Mouse (Mus musculus) lung, postnatal 10 days (tissue): ENCODE data around the gene Dazap1.
"Not testable (repeated sequence)": the region's sequence is repeated elsewhere in the genome, so short reads cannot be mapped to it uniquely, and the experiment has no call there.

Experiments used
- DNase-seq: peaks from one replicate; pipeline ENCODE4 v3.0.0; 2021

The Dazap1 gene

DNA sequence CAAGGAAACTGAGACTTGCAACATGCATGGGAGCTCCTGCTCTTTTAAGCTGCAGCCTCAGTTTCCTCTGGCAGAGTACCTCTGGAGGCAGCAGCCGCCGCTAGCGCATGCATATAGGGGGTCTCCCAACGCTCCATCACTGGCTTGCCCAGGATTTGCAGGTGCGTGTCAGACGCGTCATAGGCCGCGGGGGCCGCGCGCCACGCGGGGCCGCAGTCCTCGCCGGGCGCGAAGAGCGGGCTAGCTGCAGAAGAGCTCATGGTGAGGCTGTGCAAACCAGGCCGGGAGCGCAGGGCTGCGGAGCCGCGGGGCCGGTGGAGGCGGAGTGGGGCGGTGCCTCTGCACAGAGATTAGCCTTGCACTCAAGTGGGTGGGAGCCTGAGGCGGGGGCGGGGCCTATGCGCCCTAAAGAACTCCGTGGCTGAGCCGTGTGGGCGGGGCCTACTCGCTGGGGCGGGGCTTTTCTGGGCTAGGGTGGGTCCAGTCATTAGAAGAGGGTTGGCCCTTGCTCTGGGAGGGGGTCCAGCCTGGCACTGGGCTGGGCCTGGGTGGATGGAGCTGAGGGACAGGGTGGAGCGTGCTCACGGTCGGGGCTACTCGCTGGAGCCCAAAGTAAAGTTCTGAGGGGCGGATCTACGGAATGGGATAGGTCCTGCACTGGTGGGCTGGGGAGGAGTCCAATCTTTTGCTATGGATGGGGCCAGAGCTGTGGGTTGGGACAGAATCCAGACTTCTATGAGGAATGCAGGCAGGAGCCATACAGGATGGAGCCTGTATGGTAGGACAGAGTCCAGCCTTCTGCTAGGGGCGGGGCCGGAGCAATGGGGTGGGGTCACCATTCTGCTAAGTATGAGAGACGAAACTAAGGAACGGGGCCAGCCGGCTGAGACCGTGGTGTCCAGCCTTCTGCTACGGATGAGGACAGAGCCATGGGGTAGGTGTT lies at the start of gene Dazap1, which contains the start of gene Gamt:
Gene Dazap1 (plus strand): TSS at position 845 of the 943 bp plus-strand sequence.
Gene Gamt (minus strand): TSS at position 371 of the 943 bp plus-strand sequence.
- peak; percentile 99 for DNase-seq

DNA sequence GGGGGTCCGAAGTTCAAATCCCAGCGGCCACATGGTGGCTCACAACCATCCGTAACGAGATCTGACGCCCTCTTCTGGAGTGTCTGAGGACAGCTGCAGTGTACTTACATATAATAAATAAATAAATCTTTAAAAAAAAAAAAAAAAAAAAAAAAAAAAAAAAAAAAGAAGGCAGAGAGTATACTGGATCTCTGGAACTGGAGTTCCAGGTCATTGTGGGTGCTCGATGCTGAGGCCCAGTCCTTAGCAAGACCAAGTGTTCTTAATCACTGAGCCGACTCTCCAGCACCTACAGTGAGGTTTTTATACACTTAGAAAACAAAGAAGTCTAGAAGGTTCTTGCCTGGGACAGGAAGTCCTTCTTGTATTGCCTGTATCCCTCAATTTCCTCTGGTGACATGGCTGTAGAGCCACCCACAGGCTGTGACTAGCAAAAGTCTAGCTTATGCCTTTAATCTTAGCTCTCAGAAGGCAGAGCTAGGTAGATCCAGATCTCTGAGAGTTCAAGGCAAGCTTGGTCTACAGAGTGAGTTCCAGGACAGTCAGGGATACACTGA lies 49.7 kb upstream of the Dazap1 start:
- DNase-seq, result not testable (repeated sequence)

DNA sequence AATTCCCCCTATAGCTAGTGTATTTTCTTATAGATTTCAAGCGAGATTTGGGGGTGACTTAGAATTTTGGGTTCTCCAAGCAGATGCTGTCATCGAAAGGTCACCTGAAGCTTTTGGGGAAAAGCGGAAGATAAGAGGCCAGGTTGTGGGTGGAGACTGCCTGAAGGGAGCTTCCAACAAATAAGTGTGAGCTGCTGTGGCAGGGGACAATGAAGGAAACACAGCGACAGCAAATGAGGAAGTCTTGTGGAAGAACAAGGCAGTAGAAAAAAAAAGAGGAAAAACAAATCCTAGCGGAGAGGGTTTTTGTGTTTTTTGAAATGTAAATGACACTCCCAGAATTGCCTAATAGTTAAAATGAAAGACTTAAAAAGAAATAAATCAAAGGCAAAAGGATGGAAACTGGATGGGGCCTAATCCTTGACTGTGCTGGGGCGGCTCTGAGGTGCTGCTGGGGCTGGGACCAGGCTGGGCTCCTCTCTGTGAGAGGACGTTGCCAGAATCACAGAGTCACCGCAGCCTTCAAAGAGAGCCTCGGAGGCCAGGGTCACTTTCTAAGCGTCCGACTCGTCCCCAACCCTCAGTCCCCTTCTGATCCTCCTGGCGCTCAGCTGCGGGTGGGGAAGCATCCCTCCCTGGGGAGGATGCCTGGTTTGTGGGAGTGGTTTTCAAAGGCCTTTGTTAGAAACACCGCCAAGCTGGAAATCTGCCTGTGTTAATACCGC lies 46.1 kb upstream of the Dazap1 start:
- no peak for DNase-seq

DNA sequence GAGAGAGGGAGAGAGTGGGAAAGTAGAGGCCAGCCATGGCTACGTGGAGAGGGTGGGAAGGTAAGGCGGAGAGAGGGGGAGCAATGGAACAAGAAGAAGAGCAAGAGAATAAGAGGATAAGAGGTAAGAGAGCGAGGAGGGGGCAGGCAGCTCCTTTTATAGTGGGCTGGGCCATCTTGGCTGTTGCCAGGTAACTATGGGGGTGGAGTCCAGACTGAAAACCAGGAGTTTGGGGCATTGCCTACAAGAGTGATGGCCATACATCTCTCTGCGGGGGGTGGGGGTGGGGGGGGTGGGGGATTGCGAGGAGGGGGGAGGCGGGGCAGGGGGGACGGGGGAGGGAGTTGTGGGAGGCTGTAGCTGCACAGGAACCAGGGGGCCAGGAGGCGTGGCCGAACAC lies 40.6 kb upstream of the Dazap1 start:
- DNase-seq, result no peak

DNA sequence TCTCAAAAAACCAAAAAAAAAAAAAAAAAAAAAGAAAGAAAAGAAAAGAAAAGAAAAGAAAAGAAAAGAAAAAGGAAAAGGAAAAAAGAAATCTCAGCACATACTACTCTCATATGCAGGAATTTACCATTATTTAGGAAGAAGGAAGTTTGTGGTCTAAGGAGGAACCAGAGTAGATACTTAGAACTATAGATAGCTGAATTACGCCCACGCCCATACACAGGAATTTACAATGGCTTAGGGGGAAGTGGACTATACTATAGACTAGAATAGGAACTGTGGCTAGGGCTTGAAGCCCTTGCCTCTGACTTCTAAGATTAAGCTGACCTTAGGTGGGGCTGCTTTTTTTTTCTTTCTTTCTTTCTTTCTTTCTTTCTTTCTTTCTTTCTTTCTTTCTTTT lies 38.1 kb upstream of the Dazap1 start:
- DNase-seq, result not testable (repeated sequence)

DNA sequence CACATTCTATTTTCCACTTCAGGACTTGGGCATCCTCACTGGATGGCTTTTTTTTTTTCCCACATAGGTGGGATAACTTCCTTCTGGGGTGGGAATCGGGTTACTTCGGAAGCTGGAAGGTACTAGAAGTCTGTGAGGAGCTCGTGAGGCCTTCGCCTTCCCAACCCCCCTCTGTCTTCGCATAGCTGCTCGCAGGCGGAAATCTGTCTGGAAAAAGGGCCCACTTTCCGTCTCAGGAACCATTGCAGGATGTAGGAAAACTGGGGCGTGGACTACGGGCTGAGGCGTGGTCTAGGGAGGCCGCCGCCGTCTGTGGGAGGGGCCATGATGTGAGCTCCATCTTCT lies 35.2 kb upstream of the Dazap1 start:
- no peak for DNase-seq

DNA sequence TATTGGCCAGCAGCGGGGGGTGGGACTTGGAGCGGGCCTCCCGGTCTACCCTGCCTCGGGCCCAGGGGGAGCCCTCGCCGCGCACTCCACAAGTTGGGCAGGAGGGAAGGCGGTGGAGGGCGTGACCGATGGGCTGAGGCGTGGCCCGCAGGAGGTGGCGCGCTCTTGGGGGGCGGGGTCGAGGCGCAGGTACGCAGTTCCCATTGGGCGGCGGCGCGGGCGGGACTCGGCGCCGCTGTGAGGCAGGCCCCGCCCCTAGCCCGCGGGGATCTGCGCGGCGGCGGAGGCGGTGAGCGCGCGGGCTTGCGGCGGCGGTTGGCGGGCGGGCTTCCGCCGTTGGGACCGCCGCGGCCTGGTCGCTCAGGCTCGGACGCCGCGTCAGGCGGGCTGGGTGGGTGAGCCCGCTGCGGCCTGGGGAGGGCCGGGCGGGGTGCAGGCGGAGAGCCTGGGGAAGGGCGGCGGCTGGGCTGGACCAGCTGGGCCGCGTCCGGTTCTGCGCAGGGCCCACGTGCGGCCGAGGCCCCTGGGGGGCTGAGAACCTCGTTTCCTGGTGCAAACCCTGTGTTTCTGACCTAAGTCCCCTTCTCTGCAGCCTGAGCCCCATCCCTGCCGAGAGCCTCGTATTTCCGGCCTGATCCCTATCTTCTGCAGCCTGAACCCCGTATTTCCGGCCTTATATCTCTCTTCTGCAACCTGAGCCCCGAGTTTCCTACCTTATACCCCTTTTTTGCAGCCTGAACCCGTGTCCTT lies 34.7 kb upstream of the Dazap1 start, which contains the start of gene Mum1:
Gene Mum1 (plus strand): TSS at position 19 of the 750 bp plus-strand sequence.
- DNase-seq, result peak; percentile 100

DNA sequence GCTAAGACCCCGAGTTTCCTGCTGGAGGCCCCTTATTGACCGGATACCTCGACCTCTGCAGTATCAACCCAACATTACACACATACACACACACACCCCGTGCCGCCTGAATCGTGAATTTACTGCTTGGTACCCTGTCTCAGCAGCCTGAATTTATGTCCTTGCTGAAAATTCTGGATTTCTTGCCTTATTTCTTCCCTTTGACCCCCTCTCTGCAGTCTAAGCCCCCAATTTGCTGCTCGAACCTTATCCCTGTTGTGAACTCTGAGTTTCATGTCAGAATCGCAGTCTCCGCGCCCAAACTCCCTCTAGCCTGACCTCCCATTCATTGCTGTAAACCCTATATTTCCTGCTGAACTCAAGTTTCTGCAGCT lies 34.1 kb upstream of the Dazap1 start:
- no peak for DNase-seq

DNA sequence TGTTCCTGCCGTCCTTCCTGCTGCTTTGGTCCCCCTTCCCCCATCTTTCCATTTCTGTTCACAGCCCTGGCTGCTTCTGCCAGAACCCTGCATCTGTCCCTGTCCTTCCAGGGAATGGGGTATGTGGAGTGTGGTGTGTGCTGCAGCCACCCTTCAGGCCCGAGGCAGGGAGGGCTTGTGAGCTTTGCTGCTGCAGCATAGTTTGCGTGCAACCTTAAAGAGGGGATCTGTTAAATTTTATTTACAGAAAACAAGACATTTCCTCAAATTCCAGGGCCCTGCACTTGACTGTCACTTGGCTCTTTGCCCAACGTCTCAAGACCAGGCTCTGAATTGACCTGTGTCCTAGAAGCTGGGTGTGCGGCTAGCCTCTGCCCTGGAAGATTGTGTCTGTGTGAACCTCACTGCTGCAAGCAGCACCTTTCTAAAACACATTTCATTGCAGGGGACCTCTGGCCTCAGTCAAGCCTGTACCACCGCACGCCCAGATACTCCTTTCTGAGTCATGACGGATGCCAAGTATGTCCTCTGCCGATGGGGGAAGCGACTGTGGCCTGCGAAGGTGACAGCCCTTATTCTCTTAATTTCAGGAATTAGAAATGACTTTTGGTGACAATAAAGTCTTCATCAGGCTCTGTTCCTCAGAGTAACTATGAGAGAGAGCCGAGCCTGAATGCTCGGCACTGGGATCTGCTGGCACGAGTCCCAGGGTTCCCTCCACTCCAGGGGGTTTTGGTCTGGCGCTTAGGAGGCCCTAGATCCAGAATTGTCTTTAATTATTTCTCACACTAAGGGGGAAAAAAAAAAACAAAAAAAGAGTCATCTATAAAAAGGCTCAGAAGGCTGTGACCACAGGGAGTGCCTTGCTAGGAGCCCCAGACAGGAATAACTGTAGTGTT lies 33.2 kb upstream of the Dazap1 start:
- no peak for DNase-seq

DNA sequence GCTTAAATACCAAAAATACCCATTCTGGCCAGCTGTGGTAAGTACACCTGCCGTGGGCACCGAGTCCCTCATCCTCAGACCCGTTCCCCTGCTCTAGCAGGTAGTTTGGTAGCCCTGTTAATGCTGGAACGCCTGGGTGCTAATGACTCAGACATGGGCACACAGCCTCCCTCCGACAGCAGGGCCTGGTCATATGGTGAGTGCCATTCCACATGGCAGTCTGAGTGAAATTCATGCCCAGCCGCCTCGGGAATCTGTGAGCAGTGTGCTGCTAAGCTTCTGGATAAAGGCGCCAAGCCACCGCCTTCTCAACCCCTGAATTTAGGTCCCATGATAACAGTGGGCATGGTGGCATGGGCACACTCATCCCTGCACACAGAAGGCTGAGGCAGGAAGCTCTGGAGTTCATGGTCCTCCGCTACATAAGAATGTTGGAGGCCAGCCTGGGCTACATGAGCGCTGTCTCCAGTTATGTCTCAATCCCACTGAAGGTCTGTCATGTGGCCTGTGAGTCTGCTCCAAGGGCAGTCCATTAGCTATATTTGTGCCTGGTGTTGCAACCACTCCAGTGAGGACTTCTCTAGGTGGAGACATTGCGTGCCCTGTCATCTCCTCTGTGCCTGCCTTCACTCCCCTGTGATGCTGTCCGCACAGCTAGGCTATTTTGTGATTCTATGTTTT lies 25.0 kb upstream of the Dazap1 start:
- DNase-seq, result no peak

DNA sequence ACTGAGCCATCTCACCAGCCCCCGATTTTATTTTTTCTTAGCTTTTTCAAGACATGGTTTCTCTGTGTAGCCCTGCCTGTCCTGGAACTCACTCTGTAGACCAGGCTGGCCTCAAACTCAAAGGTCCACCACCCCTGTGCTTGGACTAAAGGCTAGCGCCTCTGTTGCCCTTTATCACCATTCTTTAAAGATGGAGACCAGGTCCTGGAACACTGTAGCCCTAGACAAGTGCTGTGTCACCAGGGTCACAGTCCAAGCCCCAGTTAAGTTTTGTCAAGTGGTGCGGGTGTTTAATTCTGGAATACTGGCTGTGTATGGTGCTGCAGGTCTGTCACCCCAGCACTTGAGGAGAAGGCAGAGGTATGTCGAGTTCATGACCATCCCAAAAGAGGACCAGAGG lies 24.3 kb upstream of the Dazap1 start:
- DNase-seq, result no peak

DNA sequence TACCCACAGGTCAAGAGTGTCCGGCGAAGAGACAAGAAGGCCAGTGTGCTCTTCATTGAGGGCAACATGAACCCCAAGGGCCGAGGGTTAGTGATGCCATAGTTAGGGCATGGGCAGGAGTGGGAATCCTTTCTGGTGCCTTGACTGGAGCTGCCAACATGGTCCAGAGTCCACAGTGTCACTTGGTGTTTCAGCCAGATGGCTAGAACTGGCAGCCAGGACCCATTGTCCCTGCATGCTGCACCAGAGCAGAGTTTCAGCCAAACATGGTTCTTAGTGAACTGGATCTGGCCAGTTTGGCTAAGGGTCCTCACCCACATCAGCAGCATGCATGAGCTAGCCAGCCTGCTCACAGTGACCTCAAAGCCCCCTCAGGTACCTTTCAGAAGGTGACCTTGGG lies 23.0 kb upstream of the Dazap1 start:
- DNase-seq, result no peak

DNA sequence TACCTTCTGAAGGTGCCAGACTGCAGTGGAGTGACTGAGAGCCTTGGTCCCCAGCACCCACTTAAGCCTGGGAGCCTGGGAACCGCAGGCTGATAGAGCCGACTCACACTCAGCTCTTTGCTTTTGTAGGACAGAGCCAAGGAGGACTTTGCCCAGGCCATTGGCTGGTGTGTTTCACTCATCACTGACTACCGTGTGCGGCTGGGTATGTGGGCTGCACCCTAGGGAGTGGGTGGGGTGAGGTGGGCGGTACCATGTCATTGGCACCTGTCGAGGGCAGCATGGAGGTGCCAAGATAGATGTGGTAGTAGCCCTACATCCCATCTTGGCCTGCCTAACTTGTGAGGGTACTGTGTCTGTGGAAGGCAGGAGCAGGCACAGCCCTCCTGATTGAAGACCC lies 21.5 kb upstream of the Dazap1 start:
- DNase-seq, result no peak

DNA sequence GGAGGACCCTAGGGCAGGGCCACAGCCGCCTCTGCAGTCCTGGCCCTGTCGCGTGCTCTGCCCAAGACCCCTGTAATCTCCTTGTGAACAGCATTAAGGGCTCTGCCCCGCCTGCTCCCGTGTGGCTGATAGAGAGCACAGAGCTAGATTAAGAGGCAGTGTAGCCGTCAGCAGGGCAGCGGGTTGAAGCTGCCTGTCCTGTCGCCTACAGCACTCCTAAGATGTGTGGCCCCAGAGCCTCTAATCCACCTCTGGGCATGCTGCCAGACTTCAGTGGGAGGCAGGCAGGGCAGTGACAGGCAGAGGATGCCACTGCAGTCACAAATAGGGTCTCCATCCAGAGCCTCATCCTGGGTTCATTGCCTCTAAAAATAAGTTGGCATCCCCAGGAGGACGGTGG lies 19.2 kb upstream of the Dazap1 start:
- no peak for DNase-seq

DNA sequence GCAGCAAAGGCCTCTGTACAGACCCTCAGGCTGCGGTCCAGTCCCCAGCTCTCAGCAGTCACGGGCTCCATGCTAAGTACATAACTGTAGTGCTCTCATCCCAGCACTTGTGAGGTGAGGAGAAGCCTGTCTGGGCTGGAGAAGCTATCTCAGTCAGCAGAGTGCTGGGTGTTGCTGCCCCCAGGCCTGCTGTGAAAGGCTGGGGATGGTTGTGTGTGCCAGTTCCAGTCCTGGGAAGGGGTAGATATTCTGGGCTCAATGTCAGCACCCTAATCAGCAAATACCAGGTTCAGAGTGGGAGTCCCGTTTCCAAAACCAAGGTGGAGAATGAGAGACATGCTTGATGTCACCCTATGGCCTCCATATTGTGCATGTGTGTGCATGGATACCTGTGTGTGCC lies 18.7 kb upstream of the Dazap1 start:
- DNase-seq, result no peak

DNA sequence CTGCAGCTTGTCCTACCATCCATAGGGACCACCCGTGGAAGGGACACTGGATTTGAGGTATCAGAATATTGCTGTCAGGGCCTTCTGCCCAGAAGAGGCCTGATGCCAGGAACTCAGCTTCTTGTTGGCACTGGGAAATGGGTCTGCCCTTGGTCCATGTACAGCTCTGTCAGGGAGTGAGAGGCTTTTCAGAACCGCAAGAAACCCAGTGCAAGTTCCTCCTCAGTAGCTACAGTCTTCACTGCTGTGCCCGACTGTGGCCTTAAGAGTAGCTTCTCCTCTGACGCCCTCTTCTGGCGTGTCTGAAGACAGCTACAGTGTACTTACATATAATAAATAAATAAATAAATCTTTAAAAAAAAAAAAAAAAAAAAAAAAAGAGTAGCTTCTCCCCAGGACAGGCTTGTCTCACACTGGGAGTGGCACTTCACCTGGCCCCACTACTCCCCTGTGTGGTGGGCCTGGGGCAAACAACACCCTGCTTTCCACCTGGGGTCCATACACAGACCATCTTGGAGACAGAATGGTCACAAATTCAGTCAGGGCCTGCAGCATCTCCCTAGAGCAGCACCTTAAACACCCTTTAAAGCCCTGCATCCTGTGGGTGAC lies 16.4 kb upstream of the Dazap1 start:
- DNase-seq, result peak; percentile 61

DNA sequence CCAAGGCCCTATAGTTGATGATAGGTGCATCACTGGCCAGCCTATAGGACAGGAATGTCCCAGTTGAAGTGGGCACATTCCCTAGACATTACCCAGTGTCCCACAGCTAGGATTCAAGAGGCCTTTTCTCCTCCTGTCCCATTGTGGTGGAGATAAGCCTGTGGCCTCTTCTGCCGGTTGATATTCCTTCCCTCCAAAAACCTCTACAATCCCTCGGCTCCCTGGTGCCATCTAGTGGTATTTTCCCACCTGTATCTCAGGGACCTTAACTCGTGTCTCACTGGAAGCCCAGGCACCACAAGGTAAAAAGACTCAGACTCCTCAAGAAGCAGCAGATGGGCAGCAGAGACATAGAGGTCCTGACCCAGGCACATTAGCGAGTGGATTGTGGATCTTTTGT lies 15.7 kb upstream of the Dazap1 start:
- peak; percentile 91 for DNase-seq

DNA sequence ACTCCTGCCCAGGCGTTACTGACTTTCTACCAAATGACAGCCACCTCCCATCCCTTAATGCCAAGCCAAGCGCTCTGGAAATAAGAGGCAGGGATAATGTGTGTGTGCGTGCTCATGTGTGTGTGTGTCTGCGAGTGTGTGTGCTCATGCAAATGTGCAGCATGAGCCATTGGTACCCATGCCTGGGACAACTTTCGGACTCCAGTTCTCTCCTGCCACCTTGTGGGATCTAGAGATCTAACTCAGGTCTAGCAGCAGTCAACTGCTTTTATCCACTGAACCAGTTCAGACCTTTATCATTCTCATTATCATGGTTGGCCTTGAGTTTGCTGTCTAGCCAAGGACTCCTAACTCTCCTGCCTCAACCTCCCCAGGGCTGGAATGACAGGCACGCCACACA lies 13.4 kb upstream of the Dazap1 start:
- no peak for DNase-seq

DNA sequence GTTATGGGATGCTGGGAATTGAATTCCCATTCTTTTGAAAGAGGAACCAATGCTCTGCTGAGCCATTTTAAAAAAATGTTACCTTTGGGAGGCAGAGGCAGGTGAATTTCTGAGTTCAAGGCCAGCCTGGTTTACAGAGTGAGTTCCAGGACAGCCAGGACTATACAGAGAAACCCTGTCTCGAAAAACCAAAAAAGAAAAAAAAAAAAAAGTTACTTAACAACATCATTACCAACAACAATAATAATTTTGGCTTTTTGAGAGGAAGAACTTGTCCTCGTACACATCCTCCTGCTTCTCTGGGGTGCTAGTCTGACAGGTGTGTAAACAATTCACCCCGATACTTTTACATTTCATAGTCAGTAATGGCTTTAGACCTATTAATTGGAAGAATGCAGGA lies 12.8 kb upstream of the Dazap1 start:
- not testable (repeated sequence) for DNase-seq

DNA sequence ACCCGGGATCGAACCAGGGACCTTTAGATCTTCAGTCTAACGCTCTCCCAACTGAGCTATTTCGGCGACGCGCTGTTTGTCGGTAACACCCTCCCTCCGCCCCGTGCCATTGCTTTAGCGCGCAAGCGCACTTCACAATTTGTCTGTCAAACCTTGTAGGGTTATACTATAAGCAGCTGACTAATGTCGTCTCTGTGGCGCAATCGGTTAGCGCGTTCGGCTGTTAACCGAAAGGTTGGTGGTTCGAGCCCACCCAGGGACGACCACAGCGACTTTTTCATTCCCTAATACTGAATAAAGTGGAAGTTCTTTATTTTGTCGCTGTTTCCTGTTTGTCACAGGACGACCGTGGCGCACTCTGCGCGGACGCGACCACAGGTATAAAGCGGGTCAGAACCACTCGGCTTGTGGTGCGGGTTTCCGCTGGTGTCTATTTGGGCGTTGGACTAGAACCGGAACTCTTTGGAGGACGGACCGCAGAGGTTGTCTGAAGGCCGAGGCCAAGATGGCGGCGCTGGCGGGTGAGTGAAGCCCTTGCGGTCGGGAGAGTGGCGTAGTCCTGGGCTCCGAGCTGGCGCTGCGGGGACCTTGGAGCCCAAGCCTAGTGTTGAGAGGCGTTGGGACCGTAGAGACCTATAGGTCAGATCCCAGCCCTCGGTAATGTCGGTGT lies 12.2 kb upstream of the Dazap1 start, which contains the start of gene Ndufs7:
Gene Ndufs7 (plus strand): TSS at position 151 of the 670 bp plus-strand sequence.
- DNase-seq, result peak; percentile 97
